Mouse (Mus musculus) thymus, postnatal 25 days (tissue): ENCODE data around the gene Zcchc2.

ENCODE experiments used
- DNase-seq: peaks from one replicate; pipeline ENCODE4 v3.0.0; 2022

The Zcchc2 gene

DNA sequence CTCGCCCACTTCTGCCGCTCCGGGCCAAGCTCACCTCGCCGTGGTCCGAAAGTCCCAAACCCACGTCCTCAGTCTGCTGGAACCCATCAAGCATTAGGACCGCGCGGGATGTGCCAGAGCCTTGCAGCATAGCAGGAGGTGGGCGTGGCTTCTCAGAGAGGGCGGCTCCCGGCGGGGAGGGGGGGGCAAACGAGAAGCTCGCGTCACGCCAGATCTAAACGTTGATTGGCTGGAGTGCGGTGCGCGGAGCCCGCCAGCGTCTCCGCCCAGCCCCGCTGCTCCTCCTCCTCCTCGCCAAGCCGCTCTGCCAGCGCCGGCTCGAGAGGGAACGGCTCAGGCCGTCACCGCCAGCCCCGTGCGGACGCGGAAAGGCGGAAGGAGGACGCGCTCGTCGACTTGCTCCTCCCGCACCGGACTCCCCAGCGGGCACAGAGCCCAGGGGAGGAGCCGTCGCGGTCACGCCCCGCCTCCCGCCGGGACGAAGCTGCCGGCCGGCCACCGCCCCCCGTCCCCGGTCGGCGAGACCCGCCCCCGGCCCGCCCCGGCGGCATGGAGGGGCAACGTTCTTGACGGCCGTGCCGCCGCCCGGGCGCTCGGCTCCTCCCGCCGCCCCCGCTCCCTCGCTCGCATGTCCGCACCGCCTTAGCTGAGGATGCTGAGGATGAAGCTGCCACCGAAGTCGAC is at the start of gene Zcchc2:
Zcchc2 (plus strand) TSS at position 269 of the 684 bp plus-strand sequence.
- peak; percentile 99 for DNase-seq

- no peak for DNase-seq
Observed at GRCm38 (mm10) chr1:105944927-105945580, 45.2 kb upstream of the Zcchc2 start.

DNA sequence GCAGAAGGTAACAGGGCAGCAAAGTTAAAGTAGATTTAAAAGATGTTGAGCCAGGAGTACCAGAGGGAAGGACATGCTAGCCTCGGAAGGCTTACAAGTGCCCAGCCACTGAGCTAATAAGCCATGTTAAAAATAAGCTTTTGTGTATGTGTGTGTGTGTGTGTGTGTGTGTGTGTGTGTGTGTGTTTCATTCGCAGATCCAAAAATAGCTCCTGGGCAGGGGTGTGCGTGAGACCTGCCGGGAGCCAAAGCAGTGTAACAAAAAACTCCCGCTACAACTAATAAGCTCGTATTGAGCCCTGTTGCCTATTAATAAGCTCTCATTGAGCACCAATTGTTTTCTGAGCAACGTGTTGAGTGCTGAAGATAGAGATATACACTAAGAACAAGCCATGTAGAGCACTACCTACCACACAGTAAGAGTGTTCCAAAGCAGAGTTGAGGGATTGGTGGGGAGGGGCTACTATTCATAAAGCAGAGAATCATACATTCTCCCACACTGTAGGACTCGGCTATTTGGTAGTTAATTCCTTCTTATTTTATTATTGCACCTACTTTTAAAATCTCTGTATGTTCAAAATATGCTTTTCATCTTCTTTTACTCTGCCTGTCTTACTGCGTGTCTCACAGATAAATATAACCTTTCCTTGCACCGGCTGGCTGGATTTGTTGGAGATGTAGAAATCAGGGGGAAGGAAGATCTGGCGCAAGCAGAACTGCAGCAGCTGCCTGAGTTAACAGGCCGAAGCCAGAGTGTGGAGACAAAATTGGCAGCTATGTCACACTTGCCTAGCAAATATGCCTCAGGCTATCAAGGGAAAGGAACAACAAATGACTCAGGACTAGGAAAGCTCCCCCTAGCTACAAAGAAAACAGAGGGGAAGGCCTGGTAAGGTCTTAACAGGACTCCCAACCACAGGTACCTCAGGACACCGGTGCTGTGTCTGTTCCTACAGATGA is 43.3 kb upstream of the Zcchc2 start:
- no peak for DNase-seq

DNA sequence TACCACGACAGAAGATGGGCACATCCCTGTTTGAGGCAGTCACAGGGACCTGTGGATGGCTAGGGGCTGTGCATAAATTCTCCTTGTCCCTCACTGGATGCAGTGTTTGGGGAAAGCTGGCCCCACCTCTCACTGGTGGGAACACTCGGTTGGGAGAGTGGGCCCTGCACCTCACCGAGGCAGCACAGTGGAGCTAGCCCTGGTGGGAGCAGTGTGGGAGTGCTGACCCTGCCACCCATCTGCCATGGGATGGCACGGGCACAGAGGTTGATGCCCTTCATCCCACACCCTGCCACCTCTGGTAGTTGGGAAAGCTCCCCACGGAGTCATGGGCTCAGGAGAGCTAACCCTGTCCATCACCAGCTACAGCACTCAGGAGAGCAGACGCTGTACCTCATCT is 41.9 kb upstream of the Zcchc2 start:
- DNase-seq, result no peak

GRCm38 (mm10) chr1:105953588-105953987 is 36.6 kb upstream of the Zcchc2 start:
- no peak for DNase-seq

DNA sequence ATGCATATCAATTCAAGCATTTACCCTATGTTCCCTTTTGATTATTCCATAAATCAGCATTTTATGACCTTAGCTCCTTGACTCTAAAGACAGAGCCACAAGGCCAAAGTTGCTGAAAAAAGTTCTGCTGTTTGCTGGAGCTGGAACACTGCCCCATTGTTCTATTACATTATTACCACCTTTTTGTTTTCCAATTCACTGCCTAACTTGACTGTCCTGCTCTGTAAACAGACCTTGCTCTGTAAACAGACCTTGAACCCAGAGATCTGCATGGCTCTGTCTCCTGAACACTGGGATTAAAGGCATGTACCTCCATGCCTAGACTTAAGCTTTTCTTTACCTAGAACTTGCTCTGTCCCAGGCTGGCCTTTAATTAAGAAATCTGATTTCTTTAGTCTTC is 36.2 kb upstream of the Zcchc2 start:
- DNase-seq, result no peak

DNA sequence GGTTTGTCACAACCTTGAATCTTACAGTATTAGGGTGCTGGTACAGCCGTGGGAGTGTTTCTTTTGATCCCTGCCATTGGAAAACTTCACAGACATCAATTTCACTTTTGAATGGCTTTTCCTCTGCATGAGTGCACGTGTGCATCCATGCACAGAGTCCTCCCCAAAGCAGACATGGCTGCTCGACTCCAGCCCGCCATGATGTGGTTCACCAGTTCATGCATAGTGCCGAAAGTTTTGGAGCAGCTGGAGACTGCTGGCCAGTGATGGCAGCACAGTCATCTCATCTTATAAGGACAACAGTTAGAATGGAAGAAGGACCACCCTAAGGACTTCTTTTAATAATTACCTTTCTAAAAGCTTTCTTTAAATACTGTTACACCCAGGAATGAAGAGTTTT is 34.1 kb upstream of the Zcchc2 start:
- DNase-seq, result no peak

- no peak for DNase-seq
Observed at GRCm38 (mm10) chr1:105961472-105961871, 28.7 kb upstream of the Zcchc2 start.

- no peak for DNase-seq
Observed at GRCm38 (mm10) chr1:105962084-105962818, 28.0 kb upstream of the Zcchc2 start.

- DNase-seq, result no peak
Observed at GRCm38 (mm10) chr1:105962852-105963251, 27.4 kb upstream of the Zcchc2 start.

DNA sequence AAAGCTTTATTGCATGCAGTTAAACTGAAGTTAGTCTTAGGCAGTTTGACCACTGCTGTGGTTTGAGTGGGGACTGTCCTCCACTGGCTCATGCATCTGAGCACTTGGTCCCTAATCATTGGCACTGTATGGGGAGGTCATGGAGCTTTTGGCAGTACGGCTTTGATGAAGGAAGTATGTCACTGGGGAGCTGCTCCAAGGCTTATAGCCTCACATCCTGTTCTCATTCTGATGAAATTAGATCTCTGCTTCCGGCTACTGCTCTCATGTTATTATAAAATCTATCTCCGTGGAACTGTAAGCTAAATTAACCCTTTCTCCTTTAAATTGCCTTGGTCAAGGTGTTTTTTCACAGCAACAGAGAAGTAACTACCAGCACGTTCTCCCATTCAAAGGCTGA is 25.7 kb upstream of the Zcchc2 start:
- no peak for DNase-seq

GRCm38 (mm10) chr1:105965189-105965588 is 25.0 kb upstream of the Zcchc2 start:
- DNase-seq, result no peak

DNA sequence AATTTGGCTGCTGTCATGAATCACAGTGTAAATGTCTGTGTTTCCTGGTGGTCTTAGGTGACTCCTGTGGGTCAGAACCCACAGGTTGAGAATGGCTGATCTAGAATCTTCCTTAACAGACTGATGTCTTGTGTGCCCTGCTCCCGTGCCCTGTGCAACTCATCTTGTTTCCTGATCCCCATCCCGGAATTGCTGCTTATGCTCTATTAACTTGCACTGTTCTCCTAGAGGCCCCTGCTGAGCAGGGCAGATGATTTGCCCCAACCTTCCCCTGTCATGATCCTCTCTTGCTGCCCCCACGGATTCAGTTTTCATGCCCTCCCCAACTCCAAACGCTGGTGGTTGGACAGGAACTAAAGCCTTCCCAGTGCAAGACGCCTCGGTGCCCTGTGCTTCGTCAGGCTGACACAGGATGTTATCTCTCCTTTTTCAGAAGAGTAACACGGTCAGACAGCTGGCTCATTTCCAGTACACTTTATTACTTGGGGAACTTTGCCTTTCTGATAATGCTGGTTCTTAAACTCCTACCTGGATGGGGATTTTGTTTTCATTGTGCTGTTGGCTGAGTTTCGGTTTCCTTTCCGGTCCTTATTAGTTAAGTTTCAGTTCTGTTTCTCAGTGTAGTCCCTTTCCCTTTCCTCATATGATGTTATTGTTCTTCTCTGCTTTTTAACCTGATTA is 18.6 kb upstream of the Zcchc2 start:
- DNase-seq, result peak; percentile 42

DNA sequence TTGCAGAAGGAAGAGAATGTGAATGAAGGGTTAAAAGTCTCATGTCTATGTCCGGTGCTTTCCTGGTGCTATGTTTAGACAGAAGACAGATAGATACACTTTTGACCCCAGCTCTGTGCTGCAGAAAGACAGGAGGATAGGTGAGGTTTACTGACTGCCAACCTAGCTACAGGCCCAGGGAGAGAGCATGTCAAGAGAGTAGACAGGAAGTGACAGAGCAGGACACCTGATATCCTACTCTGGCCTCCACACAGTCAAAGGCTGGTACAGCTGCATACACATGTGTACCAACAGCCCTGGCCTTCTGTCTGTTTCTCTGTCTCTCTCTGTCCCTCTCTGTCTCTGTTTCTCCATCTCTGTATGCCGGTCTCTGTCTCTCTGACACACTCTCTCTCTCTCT is 16.2 kb upstream of the Zcchc2 start:
- DNase-seq, result no peak

GRCm38 (mm10) chr1:105977446-105978094 is 12.6 kb upstream of the Zcchc2 start:
- DNase-seq, result no peak

GRCm38 (mm10) chr1:105980849-105981610 is 9.2 kb upstream of the Zcchc2 start:
- no peak for DNase-seq

DNA sequence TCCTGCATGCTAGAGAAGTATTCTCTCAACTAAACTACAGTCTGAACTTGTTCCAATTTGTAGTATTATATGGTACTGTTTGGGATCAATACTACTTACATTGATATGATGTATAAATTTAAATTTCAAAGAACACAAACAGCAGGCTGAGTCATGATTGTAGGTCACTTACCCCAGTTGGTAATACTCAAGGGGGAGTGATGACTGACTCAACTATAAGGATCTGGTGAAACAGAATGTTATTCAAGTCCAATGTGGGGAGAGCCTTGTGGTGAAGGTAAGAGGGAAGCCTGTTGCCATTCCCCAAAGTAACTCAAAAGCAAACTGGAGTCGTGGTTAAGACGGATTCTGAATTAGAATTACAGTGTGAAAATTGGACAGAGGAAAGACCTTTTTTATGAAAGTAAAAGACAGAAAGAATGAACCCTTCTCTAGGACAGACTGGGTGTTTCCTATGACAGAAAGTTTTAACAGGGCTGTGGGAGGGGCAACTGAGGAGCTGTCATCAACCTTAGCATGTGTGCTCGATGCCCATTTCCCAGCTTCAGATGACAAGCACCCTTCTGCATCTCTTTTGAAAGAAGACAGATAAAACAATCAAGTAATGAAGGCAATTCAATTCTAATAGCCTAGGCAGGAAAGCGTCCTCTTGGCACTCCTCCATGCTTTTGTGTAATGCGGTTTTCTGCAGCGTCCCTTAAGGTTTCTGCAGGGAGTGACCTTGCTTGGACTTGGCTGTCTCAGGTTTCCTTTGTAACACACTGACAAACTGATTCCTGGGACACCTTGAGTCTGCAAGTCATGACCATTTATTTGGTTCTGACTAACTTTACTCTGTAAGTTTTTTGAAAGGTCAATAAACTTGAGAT is 7.5 kb upstream of the Zcchc2 start:
- DNase-seq, result no peak

- no peak for DNase-seq
Observed at GRCm38 (mm10) chr1:105984172-105984571, 6.0 kb upstream of the Zcchc2 start.

- DNase-seq, result no peak
Observed at GRCm38 (mm10) chr1:105988171-105988570, 2.0 kb upstream of the Zcchc2 start.
